Mouse (Mus musculus): ENCODE measurements at regions not wholly inside any gene's neighbourhood (a gene's known extent, or its start where the extent isn't known, plus 50 kb on each side); places are given as distances from the start of the nearest gene placed in this dataset.

DNA sequence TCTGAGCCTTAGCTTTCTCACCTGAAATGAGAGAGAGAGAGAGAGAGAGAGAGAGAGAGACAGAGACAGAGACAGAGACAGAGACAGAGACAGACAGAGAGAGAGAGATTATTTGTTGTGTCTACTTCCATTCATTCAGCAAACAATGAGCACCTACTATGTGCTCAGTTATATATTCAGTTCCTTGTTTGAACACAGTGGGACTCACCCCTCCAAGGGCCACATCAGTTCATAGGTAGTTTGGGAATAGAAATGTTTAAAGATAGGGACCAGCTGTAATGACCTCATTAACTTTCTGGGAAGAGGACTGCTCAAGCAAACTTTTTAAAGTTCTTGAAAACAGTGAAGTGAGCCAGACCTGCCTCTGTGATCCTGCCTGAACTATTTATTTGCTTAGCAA lies 107.2 kb downstream of the Ephb3 start:
- TF ChIP-seq CTCF (IDR thresholded peaks at IDR 0.05; ENCODE audit: insufficient read depth, low read length) (no peak), POLR2A (IDR thresholded peaks at IDR 0.05; ENCODE audit: borderline replicate concordance, extremely low read depth, low read depth, low read length) (no peak)

All from lung, adult 2 months (tissue).